Mouse (Mus musculus) Patski (cell line): ENCODE results near the gene G6pc3. TPM values are rescaled to one million over a fixed set of nuclear protein-coding genes. Genes with fewer than 3 reads are reported as not detected.

Experiments
- ATAC-seq: fragments of 100-300 bp; one replicate; pipeline ENCODE4 v1.8.0; 2021
- CTCF ChIA-PET: fragments of 350-600 bp; sonication (Branson Sonifier 250); formaldehyde crosslinking; loops from one replicate; lab custom pipeline; 2022; ENCODE audit warnings: inconsistent platforms; lab: Charles Lee
- POLR2A ChIA-PET: fragments of 350-600 bp; sonication (Branson Sonifier 250); formaldehyde crosslinking; loops from one replicate; lab custom pipeline; 2022; ENCODE audit warnings: antibody characterized with exemption, inconsistent platforms; lab: Charles Lee
- DNase-seq: peaks from one replicate; pipeline ENCODE4 v3.0.0-alpha.2; 2011; ENCODE audit warnings: low read depth, low spot score
- H3K27me3 ChIP-seq: fragments of 371-371 bp; one replicate; pipeline ENCODE4 v1.5.1; 2021
- CTCF ChIP-seq: fragments of 100-300 bp; IDR thresholded peaks from one replicate; pipeline ENCODE4 v1.5.1; 2021
- in situ Hi-C: fragments of 300-500 bp; cut with MboI; formaldehyde crosslinking; loops from 3 replicates; pipeline ENCODE4 v1.11.1; 2018; ENCODE audit warnings: low pct_unique_long_range_greater_than_20kb, mixed read lengths
- polyA plus RNA-seq: library from polyadenylated mRNA; unstranded; gene quantifications from one replicate; pipeline ENCODE4 v1.2.3, GENCODE M21; 2021

Gene G6pc3
- polyA plus RNA-seq, 1 experiment from 2014 or later, result 110 TPM

GRCm38 (mm10) chr11:102207825-102208777 is 18.7 kb downstream of the G6pc3 start:
- in situ Hi-C loops, result no loop called here
- ChIA-PET POLR2A (interaction anchor here (0.9 kb wide), 1 partner anchor 22 kb away, joined by 4 read pairs; the partner anchor contains the start of gene Hdac5), CTCF (no interaction called here)
- TF ChIP-seq CTCF, result no peak
- no peaks in the 10 kb centered on the region for H3K27me3 ChIP-seq
- no peak for DNase-seq
- no peak for ATAC-seq

- H3K27me3 ChIP-seq, result no peaks in the 10 kb centered on the region
- ChIA-PET POLR2A (interaction anchor here (0.6 to 0.9 kb wide), 2 partner anchors 18 to 21 kb away, joined by 4 read pairs; partner anchors contain the start of gene Hdac5), CTCF (no interaction called here)
- TF ChIP-seq CTCF, result no peak
- ATAC-seq (no peak), DNase-seq (no peak)
- in situ Hi-C loops, result no loop called here
Measured at GRCm38 (mm10) chr11:102208846-102209245, 19.4 kb downstream of the G6pc3 start.

GRCm38 (mm10) chr11:102209742-102210141 is 20.3 kb downstream of the G6pc3 start:
- TF ChIP-seq CTCF, result no peak
- ATAC-seq (no peak), DNase-seq (no peak)
- in situ Hi-C loops, result no loop called here
- H3K27me3 ChIP-seq, result no peaks in the 10 kb centered on the region
- POLR2A ChIA-PET, result no interaction called here
- CTCF ChIA-PET, result interaction anchor here (1.6 kb wide), 1 partner anchor 12 kb away, joined by 3 read pairs; no protein-coding TSS in a partner anchor

- in situ Hi-C loops, result no loop called here
- ATAC-seq (no peak), DNase-seq (no peak)
- no peaks in the 10 kb centered on the region for H3K27me3 ChIP-seq
- ChIA-PET CTCF (interaction anchor here (1.6 kb wide), 1 partner anchor 12 kb away, joined by 3 read pairs; no protein-coding TSS in a partner anchor), POLR2A (interaction anchor here (0.9 kb wide), 1 partner anchor 11 kb away, joined by 3 read pairs; no protein-coding TSS in a partner anchor)
- TF ChIP-seq CTCF, result no peak
Measured at GRCm38 (mm10) chr11:102210185-102210584, 20.8 kb downstream of the G6pc3 start.

- POLR2A ChIA-PET, result interaction anchor here (0.9 kb wide), 1 partner anchor 10 kb away, joined by 3 read pairs; no protein-coding TSS in a partner anchor
- ATAC-seq, result no peak
- TF ChIP-seq CTCF, result no peak
- CTCF ChIA-PET, result interaction anchor here (1.6 kb wide), 1 partner anchor 13 kb away, joined by 3 read pairs; no protein-coding TSS in a partner anchor
- no peaks in the 10 kb centered on the region for H3K27me3 ChIP-seq
- no peak for DNase-seq
- in situ Hi-C loops, result no loop called here
Measured at GRCm38 (mm10) chr11:102211011-102211410, 21.6 kb downstream of the G6pc3 start.

GRCm38 (mm10) chr11:102211936-102212341 is 22.5 kb downstream of the G6pc3 start:
- no peak for DNase-seq
- CTCF ChIA-PET, result no interaction called here
- in situ Hi-C loops, result no loop called here
- POLR2A ChIA-PET, result no interaction called here
- TF ChIP-seq CTCF, result no peak
- ATAC-seq, result no peak
- H3K27me3 ChIP-seq, result no peaks in the 10 kb centered on the region

- no peak for DNase-seq
- no peak for ATAC-seq
- H3K27me3 ChIP-seq, result no peaks in the 10 kb centered on the region
- CTCF ChIA-PET, result interaction anchor here (1.1 to 1.5 kb wide), 2 partner anchors 9 to 19 kb away, joined by 3 to 4 read pairs; no protein-coding TSS in a partner anchor
- in situ Hi-C loops, result no loop called here
- POLR2A ChIA-PET, result interaction anchor here (1.0 to 1.1 kb wide), 2 partner anchors 12 to 58 kb away, joined by 3 read pairs; partner anchors contain the start of gene Tmem101
- no peak for TF ChIP-seq CTCF
Measured at GRCm38 (mm10) chr11:102214430-102215156, 25.2 kb downstream of the G6pc3 start.

GRCm38 (mm10) chr11:102215511-102215910 is 26.1 kb downstream of the G6pc3 start:
- no peaks in the 10 kb centered on the region for H3K27me3 ChIP-seq
- POLR2A ChIA-PET, result interaction anchor here (1.0 kb wide), 2 partner anchors 14 to 59 kb away, joined by 3 read pairs; partner anchors contain the start of genes Hdac5 and Tmem101
- ATAC-seq (no peak), DNase-seq (no peak)
- in situ Hi-C loops, result no loop called here
- TF ChIP-seq CTCF, result no peak
- CTCF ChIA-PET, result no interaction called here

- TF ChIP-seq CTCF, result no peak
- ATAC-seq (no peak), DNase-seq (no peak)
- no peaks in the 10 kb centered on the region for H3K27me3 ChIP-seq
- ChIA-PET CTCF (interaction anchor here (0.8 kb wide), 1 partner anchor 248 kb away, joined by 3 read pairs; no protein-coding TSS in a partner anchor), POLR2A (interaction anchor here (0.7 to 1.4 kb wide), 6 partner anchors 10 to 41 kb away, joined by 3 to 4 read pairs (median 3); partner anchors contain the start of gene Hdac5)
- in situ Hi-C loops, result no loop called here
Measured at GRCm38 (mm10) chr11:102216056-102216885, 26.9 kb downstream of the G6pc3 start.
